Mouse (Mus musculus) hindbrain, embryonic 11.5 days (tissue): ENCODE data around the gene Robo1. TPM values are rescaled to one million over a fixed set of nuclear protein-coding genes. Genes with fewer than 3 reads are reported as not detected.

Experiments used
- ATAC-seq: fragments of 200-750 bp; cut with Nextera tagmentation; 2 replicates; pipeline ENCODE4 v1.8.0; 2017; ENCODE audit warnings: mild to moderate bottlenecking, moderate TSS enrichment, moderate library complexity; ENCODE audit not compliant: low FRiP score
- DNase-seq: peaks from one replicate; pipeline ENCODE4 v3.0.0-alpha.2; 2015; ENCODE audit warnings: low spot score
- H3K27ac ChIP-seq: fragments of 300-500 bp; sonication (generic); 2 replicates; pipeline ENCODE4 v1.5.1; 2014; ENCODE audit warnings: mild to moderate bottlenecking, low read depth, low read length
- H3K27me3 ChIP-seq: fragments of 300-500 bp; sonication (generic); 2 replicates; pipeline ENCODE4 v1.6.1; 2014; ENCODE audit warnings: mild to moderate bottlenecking, low read length, moderate library complexity, mixed read lengths; ENCODE audit not compliant: control insufficient read depth, insufficient read depth
- H3K36me3 ChIP-seq: fragments of 300-500 bp; sonication (generic); 2 replicates; pipeline ENCODE4 v1.6.1; 2014; ENCODE audit warnings: mild to moderate bottlenecking, low read length, moderate library complexity, mixed read lengths; ENCODE audit not compliant: control insufficient read depth, insufficient read depth
- H3K4me1 ChIP-seq: fragments of 300-500 bp; sonication (generic); replicated peaks from 2 replicates; pipeline ENCODE4 v1.6.1; 2014; ENCODE audit warnings: low read length, mixed read lengths; ENCODE audit not compliant: control insufficient read depth, insufficient read depth
- H3K4me2 ChIP-seq: fragments of 300-500 bp; sonication (generic); replicated peaks from 2 replicates; pipeline ENCODE4 v1.6.1; 2014; ENCODE audit warnings: mild to moderate bottlenecking, low read depth, low read length
- H3K4me3 ChIP-seq: fragments of 300-500 bp; sonication (generic); 2 replicates; pipeline ENCODE4 v1.5.1; 2014; ENCODE audit warnings: low read depth, low read length
- H3K9ac ChIP-seq: fragments of 300-500 bp; sonication (generic); 2 replicates; pipeline ENCODE4 v1.6.1; 2014; ENCODE audit warnings: low read depth, low read length
- H3K9me3 ChIP-seq: fragments of 300-500 bp; sonication (generic); 2 replicates; pipeline ENCODE4 v1.6.1; 2016; ENCODE audit warnings: low read length; ENCODE audit not compliant: control insufficient read depth
- WGBS: fragments of 180-500 bp; shearing (Covaris S2); extraction: QIAGEN DNeasy Blood & Tissue Kit; methylation state at CpG from one replicate; pipeline ENCODE4 v1.1.7; 2014; 5-methylcytosine and 5-hydroxymethylcytosine counted together
- polyA plus RNA-seq: library from polyadenylated mRNA; unstranded; fragments of >200 nt; fragmentation: Nextera tagmentation; extraction: Ambion mirVana; gene quantifications from 2 replicates; pipeline ENCODE4 v1.2.1, GENCODE M21; 2014

Robo1 gene
- polyA plus RNA-seq, 1 experiment from 2014 or later: 55.9 TPM

DNA sequence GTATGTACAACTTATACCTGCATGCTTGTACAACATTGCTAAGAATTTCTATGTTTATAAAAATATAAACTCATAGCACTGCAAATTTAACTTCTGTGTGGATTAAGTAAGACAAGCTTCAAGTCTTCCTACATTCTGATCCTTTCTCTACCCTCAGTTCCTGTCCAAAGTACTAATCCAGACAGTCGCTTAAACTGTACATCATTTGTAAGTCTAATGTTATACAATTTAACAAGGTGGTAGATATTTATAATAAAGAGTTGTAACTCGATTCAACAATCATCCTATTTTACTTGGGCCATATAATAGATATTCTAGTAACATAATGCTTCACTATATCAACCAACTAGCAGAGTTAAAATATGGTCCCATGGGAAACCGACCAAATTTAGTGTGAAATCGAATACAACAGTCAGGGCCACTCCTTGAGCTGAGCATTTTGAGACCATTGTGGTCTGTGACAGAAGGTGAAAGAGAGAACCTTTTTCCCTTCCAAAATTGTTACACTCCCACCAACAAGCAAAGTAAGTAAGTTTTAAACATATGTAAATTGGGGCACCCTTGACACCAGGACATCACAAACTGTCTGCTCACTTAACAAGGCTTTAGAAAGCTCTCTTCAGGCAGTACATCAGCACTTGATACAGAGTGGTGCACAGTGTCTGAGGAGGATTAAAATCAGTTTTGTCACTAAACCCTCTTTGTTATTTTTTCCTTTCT, 295.5 kb downstream of the Robo1 start:
- no peaks in the 10 kb centered on the region for H3K4me1 ChIP-seq
- peak; percentile 80 for ATAC-seq

DNA sequence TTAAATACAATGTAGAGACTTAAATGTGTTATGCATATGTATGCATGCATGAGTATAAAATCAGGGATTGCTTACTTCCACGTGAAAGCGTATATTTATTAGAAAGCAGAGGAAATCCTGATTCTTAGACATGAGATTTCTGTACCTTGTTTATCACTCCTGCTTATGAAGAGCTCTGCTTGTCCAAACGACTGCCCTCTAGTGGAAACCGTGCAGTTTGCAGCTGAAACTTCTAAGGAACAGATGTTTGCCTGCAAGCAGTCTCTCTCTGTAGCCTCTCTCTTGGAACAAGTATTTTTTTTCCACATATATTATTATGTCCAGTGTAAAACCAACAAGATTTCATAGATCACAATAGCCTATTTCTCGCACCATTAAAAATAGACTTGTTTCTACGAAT, 297.0 kb downstream of the Robo1 start:
- Histone ChIP-seq H3K36me3 (no peaks in the 10 kb centered on the region), H3K4me3 (no peak overlapping the region), H3K4me2 (no peak overlapping the region), H3K9me3 (no peaks in the 10 kb centered on the region), H3K27me3 (no peaks in the 10 kb centered on the region), H3K27ac (no peak overlapping the region), H3K4me1 (no peaks in the 10 kb centered on the region), H3K9ac (no peak overlapping the region)
- DNase-seq (peak; percentile 86), ATAC-seq (peak; percentile 27; the same call in 1 of the 2 replicates)
- 21% methylated on average over 6 of the region's 6 CpGs for WGBS

More for the DNA sequence above, 295.5 kb downstream of the Robo1 start:
- Histone ChIP-seq H3K27ac (no peak overlapping the region), H3K4me3 (no peak overlapping the region), H3K9ac (no peak overlapping the region), H3K27me3 (no peaks in the 10 kb centered on the region), H3K36me3 (no peaks in the 10 kb centered on the region), H3K9me3 (no peaks in the 10 kb centered on the region), H3K4me2 (no peak overlapping the region)
- DNase-seq: no peak
- 48% methylated on average over 4 of the region's 4 CpGs for WGBS

DNA sequence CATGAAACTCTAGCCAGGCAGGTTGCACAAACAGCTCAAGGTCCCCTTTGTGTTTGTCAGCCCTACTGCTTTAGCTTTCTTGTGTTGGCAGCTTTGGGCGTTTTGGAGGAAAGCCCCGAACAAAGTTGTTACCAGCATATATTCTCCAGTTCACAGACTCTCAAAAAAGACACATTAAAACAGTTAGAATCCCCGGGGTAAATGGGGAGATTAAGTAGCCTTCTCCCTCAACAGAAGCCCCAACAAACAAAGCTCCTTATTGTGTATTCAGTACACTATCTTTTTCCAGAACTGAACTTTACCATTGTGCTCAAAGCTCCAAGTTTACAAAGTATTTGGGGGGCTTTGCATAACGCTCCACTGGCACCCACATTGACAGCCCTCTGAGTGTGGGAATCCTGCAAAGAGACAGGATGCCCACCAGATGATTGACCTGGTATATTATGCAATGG, 302.6 kb downstream of the Robo1 start:
- Histone ChIP-seq H3K9ac (no peak overlapping the region), H3K4me3 (no peak overlapping the region), H3K27me3 (no peaks in the 10 kb centered on the region), H3K9me3 (no peaks in the 10 kb centered on the region), H3K4me1 (no peaks in the 10 kb centered on the region), H3K27ac (peak overlapping the region; percentile 33; the same call in 1 of the 2 replicates), H3K4me2 (no peak overlapping the region), H3K36me3 (no peaks in the 10 kb centered on the region)
- peak; percentile 74 for ATAC-seq
- peak; percentile 20 for DNase-seq
- WGBS: 29% methylated on average over 4 of the region's 4 CpGs

DNA sequence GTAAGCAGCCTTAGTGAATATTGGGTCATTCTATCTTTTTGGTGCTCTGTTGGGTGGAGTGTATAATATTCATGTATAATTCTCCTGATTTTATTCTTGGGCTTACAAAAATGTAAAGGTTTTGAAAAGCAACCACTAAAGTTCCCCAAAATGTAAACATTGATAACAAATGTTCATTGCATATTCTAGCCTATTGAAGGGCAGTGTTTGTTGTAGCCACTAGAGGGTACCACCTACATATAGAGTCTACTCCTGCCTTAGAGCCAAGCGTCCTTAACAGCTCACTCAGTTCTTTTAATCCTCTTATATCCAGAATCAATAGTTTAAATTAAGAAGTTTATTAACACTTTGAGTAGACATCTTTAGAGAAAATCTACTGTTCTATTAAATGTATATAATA, 306.8 kb downstream of the Robo1 start:
- WGBS: 10% methylated on average over 1 of the region's 1 CpGs
- Histone ChIP-seq H3K9me3 (no peaks in the 10 kb centered on the region), H3K4me1 (no peaks in the 10 kb centered on the region), H3K36me3 (no peaks in the 10 kb centered on the region), H3K27ac (no peak overlapping the region), H3K27me3 (no peaks in the 10 kb centered on the region), H3K4me3 (no peak overlapping the region), H3K4me2 (no peak overlapping the region), H3K9ac (no peak overlapping the region)
- ATAC-seq (peak; percentile 69; the same call in 1 of the 2 replicates), DNase-seq (peak; percentile 28)

DNA sequence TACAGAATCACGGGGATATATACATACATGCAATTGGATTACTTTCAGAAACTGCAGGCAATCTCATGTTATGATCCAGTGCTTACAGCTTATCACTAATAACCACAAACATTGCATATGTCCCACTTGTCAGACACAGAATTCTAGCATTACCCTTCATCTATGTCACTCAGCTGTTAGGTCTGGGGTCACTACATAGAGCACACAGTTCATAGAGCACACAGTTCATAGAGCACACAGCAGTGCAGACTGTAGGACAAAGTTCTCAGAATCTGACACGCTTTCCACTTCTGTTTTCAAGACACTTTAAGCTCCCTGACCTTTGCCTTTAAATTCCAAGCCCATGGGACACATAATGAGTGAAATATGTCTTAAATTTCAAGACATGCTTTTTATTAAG, 307.3 kb downstream of the Robo1 start:
- no peak overlapping the region for H3K27ac ChIP-seq
- no peak for ATAC-seq
- WGBS: 59% methylated on average over 2 of the region's 2 CpGs
- no peak overlapping the region for H3K9ac ChIP-seq
- H3K36me3 ChIP-seq: no peaks in the 10 kb centered on the region
- no peaks in the 10 kb centered on the region for H3K27me3 ChIP-seq
- no peaks in the 10 kb centered on the region for H3K9me3 ChIP-seq
- DNase-seq: no peak
- no peak overlapping the region for H3K4me2 ChIP-seq
- no peak overlapping the region for H3K4me3 ChIP-seq
- H3K4me1 ChIP-seq: no peaks in the 10 kb centered on the region

DNA sequence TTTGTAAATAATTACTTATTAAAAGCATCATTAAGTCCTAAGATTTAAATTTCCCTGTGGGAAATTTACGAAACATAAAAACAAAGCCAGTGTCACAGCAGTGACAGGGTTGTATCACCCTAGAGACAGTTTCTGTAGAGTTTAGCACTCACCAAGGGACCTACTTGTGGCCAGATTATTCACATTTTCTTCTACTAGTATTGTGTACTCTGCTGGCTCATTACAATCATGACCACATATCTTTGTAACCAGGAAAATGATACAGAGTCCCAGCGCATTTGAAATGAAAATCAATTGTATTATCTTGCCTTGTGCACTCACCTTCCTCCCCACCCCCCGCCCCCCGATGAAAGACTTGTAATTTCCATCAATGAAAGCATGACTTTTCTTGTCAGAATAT, 314.3 kb downstream of the Robo1 start:
- Histone ChIP-seq H3K4me1 (no peaks in the 10 kb centered on the region), H3K9me3 (no peaks in the 10 kb centered on the region), H3K27ac (no peak overlapping the region), H3K9ac (no peak overlapping the region), H3K36me3 (no peaks in the 10 kb centered on the region), H3K4me2 (no peak overlapping the region), H3K27me3 (no peaks in the 10 kb centered on the region), H3K4me3 (no peak overlapping the region)
- DNase-seq (no peak), ATAC-seq (no peak)
- WGBS: 83% methylated on average over 4 of the region's 4 CpGs

DNA sequence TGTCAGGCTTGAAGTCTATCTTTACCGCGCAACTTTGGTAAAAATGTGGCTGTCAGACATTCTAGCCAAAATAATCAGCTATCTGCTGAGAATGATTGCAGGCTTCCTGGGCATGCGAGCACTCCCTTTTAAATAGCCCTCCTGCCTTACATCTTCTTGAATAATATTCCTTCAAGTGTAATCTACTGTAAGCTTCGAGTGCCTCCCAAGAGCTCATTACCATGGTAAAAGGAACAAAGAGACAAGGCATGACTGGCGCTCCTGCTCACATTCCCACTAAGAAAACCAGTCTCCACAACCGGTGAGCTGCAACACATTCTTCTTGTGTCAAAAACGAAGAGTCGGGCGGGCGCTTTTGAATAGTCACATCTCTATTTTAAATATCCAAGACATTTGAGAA, 314.8 kb downstream of the Robo1 start:
- no peaks in the 10 kb centered on the region for H3K4me1 ChIP-seq
- no peak overlapping the region for H3K27ac ChIP-seq
- H3K36me3 ChIP-seq: no peaks in the 10 kb centered on the region
- ATAC-seq (no peak), DNase-seq (no peak)
- no peaks in the 10 kb centered on the region for H3K9me3 ChIP-seq
- no peaks in the 10 kb centered on the region for H3K27me3 ChIP-seq
- no peak overlapping the region for H3K9ac ChIP-seq
- no peak overlapping the region for H3K4me2 ChIP-seq
- 73% methylated on average over 10 of the region's 10 CpGs for WGBS
- no peak overlapping the region for H3K4me3 ChIP-seq

DNA sequence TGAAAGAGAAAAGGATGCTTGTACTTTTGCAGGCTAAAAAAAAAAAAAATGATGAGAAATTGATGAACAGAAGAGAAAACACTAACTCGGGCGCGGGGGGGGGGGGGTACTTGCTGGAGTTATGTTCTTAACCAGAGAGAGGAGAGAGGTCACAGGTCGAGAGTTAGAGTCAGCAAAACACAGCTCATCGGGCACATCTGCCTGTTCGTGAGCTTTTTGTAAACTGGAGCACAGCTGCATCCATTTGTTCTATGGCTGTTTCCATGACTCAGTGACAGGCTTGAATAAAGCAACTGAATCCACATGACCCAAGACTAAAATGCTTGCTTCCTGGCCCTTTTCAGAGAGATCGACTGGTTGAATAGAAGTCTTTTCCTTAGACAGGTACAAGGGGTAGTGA, 325.7 kb downstream of the Robo1 start:
- 32% methylated on average over 6 of the region's 7 CpGs for WGBS
- Histone ChIP-seq H3K27ac (no peak overlapping the region), H3K4me2 (no peak overlapping the region), H3K36me3 (no peaks in the 10 kb centered on the region), H3K4me3 (no peak overlapping the region), H3K4me1 (no peaks in the 10 kb centered on the region), H3K9me3 (no peaks in the 10 kb centered on the region), H3K9ac (no peak overlapping the region), H3K27me3 (no peaks in the 10 kb centered on the region)
- ATAC-seq: no peak
- no peak for DNase-seq

DNA sequence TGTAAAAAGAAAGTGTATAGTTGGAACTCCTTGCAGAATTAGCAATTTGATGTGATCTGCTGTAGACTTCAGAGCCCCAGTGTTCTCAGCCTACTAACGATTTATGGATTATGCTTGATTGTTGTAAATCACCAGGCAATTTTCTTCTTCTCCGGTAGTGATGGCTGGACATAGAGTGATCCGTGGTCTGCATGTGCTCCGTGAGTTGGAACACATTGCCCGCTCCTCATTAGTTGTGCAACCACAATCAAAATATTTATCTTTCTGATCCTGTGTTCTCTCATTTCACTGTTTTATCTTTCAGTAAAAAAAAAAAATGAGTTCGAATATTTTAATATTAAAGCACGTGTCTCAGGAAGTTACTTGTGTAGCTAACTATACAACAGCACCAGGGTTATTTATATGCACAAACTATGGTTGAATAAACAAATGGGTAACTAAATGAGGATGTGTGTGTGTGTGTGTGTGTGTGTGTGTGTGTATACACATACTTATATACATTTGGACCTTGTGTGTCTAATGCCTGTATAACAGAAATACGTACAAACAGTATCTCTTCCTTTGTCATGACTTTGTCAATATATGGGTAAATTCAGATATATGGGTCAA, 331.3 kb downstream of the Robo1 start:
- H3K9me3 ChIP-seq: no peaks in the 10 kb centered on the region

More for the DNA sequence above, 331.3 kb downstream of the Robo1 start:
- Histone ChIP-seq H3K27me3 (no peaks in the 10 kb centered on the region), H3K4me1 (no peaks in the 10 kb centered on the region), H3K4me3 (no peak overlapping the region), H3K27ac (no peak overlapping the region), H3K9ac (no peak overlapping the region), H3K36me3 (no peaks in the 10 kb centered on the region), H3K4me2 (no peak overlapping the region)
- ATAC-seq (no peak), DNase-seq (no peak)
- WGBS: 87% methylated on average over 8 of the region's 8 CpGs
